Mouse (Mus musculus): Measurements from ENCODE around the gene Snrpd3. TPM values are rescaled to one million over a fixed set of nuclear protein-coding genes. Genes with fewer than 3 reads are reported as not detected.

The Snrpd3 gene
- polyA plus RNA-seq, 1 experiment from 2014 or later, result 204 TPM

DNA sequence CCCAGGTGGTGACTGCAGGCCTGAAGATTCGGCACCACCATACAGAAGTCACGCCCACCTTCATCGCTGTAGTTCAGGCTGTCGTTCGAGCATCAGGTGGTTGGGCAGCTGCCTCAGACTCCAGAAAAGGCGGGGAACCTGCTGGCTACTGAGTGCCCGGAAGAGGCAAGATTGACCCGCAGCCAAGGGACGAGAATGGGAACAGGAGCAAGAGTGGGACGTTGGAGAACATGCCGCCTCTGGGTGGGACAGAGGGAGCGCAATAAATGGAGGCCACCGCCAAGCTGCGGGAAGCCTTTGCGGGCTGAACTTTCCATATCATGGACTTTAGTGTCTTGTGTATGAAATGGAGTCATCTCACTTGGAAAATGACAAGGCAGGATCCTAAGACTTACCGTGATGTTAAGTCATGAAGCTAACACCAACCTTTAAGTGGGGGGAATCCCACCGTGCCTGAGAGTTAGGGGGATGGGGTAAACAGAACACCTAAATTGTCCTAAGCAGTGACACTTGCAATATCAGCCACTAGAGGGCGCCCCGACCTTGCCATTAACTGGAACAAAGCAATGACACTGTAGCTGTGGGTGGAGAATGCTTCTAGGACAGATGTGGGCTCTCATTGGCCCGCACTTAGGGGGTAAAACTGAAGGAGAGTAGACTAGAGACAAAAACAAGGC, 68.7 kb downstream of the Snrpd3 start:
- Histone ChIP-seq H3K27me3 (peaks cover 5% of the 10 kb centered on the region; the same call in 1 of the 2 replicates), H3K9ac (peak overlapping the region; percentile 47; the same call in 1 of the 2 replicates), H3K4me3 (replicated peaks) (no peak overlapping the region), H3K27ac (no peak overlapping the region), H3K4me1 (peaks cover 14% of the 10 kb centered on the region), H3K36me3 (replicated peaks) (no peaks in the 10 kb centered on the region), H3K9me3 (no peaks in the 10 kb centered on the region), H3K4me2 (peak overlapping the region; percentile 39)
- WGBS, result 27% methylated on average over 20 of the region's 20 CpGs
- ATAC-seq (ENCODE audit: low FRiP score), result peak; percentile 83

DNA sequence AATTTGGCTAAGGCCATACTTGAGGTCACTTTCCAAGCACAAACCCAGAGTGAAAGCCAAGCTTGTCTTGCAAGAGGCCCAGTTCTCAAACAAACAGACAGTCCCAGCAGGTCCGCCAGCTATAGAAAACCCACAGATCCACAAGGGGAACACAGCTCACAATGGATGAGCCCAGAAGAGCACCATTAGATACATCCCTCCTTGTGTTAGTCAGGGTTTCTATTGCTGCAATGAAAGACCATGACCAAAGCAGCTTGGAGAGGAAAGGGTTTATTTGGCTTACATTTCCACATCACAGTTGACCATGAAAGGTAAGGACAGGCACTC, 69.2 kb downstream of the Snrpd3 start:
- peak; percentile 28; the same call in 1 of the 2 replicates for ATAC-seq (ENCODE audit: low FRiP score)
- H3K9ac ChIP-seq, result no peak overlapping the region
- WGBS, result 85% methylated on average over 1 of the region's 1 CpGs
- no peak overlapping the region for H3K27ac ChIP-seq
- H3K9me3 ChIP-seq, result no peaks in the 10 kb centered on the region
- peaks cover 14% of the 10 kb centered on the region for H3K4me1 ChIP-seq
- no peak overlapping the region for H3K4me3 ChIP-seq (replicated peaks)
- H3K27me3 ChIP-seq, result peaks cover 5% of the 10 kb centered on the region; the same call in 1 of the 2 replicates
- no peak overlapping the region for H3K4me2 ChIP-seq
- H3K36me3 ChIP-seq (replicated peaks), result no peaks in the 10 kb centered on the region

Other genes with a start within 250 kb of the Snrpd3 start
- 3.2 and 3.6 TPM in 2 replicates for gene Adora2a, start 200.7 kb upstream of the Snrpd3 start, polyA plus RNA-seq (2016; fragmentation: Nextera tagmentation; extraction: Ambion mirVana)
- gene Upb1, start 116.4 kb upstream of the Snrpd3 start, polyA plus RNA-seq (2016; fragmentation: Nextera tagmentation; extraction: Ambion mirVana), result not detected in 2 replicates
- gene Gucd1, start 421 bp downstream of the Snrpd3 start, polyA plus RNA-seq (2016; fragmentation: Nextera tagmentation; extraction: Ambion mirVana), result 23.5 and 24.4 TPM in 2 replicates
- gene Lrrc75b, start 42.8 kb downstream of the Snrpd3 start, polyA plus RNA-seq (2016; fragmentation: Nextera tagmentation; extraction: Ambion mirVana), result 5.5 and 7.4 TPM in 2 replicates
- gene Ggt1, start 44.1 kb downstream of the Snrpd3 start, polyA plus RNA-seq (2016; fragmentation: Nextera tagmentation; extraction: Ambion mirVana), result 0.58 and 2.3 TPM in 2 replicates
- 0.74 and 0.90 TPM in 2 replicates for gene Ggt5, start 71.8 kb downstream of the Snrpd3 start, polyA plus RNA-seq (2016; fragmentation: Nextera tagmentation; extraction: Ambion mirVana)
- gene Susd2, start 126.5 kb downstream of the Snrpd3 start, polyA plus RNA-seq (2016; fragmentation: Nextera tagmentation; extraction: Ambion mirVana), result 1.6 TPM in 2 replicates
- 42.8 and 51.9 TPM in 2 replicates for gene Cabin1, start 246.8 kb downstream of the Snrpd3 start, polyA plus RNA-seq (2016; fragmentation: Nextera tagmentation; extraction: Ambion mirVana)

Measured in forebrain, embryonic 12.5 days (tissue).